Mouse (Mus musculus) frontal cortex, adult (tissue): Measurements from ENCODE around the gene Fam189a2.

ENCODE experiments used
- ATAC-seq: cut with Nextera tagmentation; 2 replicates; pipeline ENCODE4 v1.9.2; 2017; ENCODE audit warnings: mild to moderate bottlenecking, moderate library complexity, mixed read lengths; ENCODE audit not compliant: low TSS enrichment

Gene Fam189a2

GRCm38 (mm10) chr19:24030871-24031556 lies at the start of gene Fam189a2:
TSS of gene Fam189a2 (minus strand) at chr19:24031019.
- peak; percentile 83 for ATAC-seq

- ATAC-seq = no peak
Measured at GRCm38 (mm10) chr19:24077658-24078057, 46.8 kb upstream of the Fam189a2 start.

- no peak for ATAC-seq
Measured at GRCm38 (mm10) chr19:24076536-24076935, 45.7 kb upstream of the Fam189a2 start.

- ATAC-seq = peak; percentile 72
Measured at GRCm38 (mm10) chr19:24075927-24076326, 45.1 kb upstream of the Fam189a2 start.

DNA sequence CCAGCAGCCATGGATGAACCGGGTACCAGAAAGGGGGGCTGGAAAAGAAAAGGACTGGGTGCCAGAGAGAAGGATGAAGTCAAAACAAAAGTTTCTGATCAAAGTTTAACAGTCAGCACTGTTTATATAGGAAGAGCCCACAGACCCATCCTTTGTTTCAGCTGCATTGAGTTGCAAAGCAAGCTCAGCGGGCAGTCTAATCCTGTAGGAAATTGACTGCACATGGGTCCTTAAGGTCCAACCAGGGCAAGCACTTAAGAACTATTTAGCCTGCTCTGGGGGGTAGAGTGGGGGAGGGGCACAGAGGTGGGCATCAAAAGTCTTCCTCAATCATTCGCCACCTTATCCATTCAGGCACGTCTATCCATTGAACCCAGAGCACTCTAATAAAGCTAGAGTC lies 42.3 kb upstream of the Fam189a2 start:
- ATAC-seq = no peak

DNA sequence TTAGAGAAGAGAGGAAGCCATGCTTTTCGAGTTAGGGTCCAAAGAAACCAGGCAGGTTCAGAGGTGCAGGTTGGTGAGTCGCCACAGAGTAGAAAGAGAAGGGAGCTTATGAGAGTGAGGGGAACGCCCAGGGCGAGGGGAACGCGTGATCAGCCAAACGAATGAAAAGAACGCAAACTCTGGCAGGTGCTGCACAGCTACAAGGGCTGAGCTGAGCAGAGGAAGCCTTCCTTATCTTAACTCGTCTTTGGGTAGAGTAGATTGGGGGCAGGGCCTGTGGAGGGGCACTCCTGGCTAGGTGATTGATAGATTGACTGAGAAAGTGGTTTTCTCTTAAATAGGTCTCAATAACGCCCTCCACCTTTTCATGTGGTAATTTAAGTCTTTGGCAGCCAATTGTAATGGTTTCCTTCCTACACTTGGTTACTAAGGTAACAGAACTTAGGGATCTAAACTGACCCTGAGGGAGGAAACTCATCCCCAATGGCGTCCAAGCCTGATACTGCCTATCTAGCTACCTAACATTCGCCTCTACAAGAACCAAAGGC lies 33.6 kb upstream of the Fam189a2 start:
- ATAC-seq = no peak

DNA sequence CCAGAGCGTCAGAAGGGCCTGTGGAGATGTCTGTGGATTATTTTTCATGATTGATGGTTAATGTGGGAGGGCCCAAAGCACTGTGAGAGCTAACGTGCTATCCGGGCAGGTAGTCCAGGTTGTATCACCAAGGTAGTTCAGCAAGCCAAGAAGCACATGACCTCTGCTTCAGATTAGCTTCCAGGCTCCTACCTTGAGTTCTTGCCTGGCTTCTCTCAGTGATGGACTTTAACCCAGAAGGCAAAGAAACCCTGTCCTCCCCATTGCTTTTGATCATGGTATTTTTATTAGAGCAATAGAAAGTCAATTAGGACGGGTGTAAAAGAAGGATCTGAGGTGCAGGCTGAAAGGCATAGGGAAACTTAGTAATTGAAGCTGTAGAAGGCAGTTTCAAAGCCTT lies 32.8 kb upstream of the Fam189a2 start:
- ATAC-seq = no peak

GRCm38 (mm10) chr19:24058851-24059250 lies 28.0 kb upstream of the Fam189a2 start:
- ATAC-seq = no peak

- ATAC-seq = no peak
Measured at GRCm38 (mm10) chr19:24058021-24058420, 27.2 kb upstream of the Fam189a2 start.

DNA sequence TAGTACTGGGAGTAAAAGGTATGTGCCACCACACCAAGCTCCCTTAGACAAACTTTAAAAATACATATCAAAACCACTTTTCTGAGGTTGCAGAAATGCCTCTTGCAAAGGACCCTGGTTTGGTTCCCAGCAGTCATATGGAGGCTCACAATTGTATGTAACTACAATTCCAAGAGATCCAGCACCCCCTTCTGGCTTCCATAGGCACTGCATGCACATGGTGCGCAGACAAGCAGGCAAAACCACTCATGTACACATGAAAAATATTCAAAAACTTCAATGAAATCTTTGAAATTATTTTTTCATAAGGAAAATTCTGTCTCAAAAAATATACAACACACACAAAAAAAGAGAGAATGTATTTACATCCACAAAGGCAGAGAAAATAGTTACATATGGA lies 26.1 kb upstream of the Fam189a2 start:
- no peak for ATAC-seq

- peak; percentile 86 for ATAC-seq
Measured at GRCm38 (mm10) chr19:24054904-24055303, 24.1 kb upstream of the Fam189a2 start.

- ATAC-seq = no peak
Measured at GRCm38 (mm10) chr19:24054265-24054664, 23.4 kb upstream of the Fam189a2 start.

GRCm38 (mm10) chr19:24050514-24050913 lies 19.7 kb upstream of the Fam189a2 start:
- ATAC-seq = no peak

DNA sequence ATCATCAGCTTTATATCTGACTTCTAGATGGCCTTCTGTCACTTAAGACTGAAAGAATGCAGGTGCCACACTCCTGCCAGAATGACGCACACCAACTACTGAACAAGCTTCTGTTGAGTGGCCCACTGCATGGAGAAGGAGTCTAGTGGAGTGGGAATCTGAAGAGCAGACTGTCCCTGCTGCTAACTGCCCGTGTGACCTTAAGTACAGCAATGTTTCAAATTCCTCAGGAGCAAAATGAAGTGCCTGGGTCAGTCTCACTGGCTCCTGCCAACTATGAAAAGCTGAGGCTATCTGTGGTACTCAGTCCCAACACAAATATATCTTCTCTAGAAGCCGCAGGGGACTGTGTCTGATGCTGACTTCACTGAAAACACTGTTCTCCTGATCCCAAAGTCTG lies 18.5 kb upstream of the Fam189a2 start:
- no peak for ATAC-seq

DNA sequence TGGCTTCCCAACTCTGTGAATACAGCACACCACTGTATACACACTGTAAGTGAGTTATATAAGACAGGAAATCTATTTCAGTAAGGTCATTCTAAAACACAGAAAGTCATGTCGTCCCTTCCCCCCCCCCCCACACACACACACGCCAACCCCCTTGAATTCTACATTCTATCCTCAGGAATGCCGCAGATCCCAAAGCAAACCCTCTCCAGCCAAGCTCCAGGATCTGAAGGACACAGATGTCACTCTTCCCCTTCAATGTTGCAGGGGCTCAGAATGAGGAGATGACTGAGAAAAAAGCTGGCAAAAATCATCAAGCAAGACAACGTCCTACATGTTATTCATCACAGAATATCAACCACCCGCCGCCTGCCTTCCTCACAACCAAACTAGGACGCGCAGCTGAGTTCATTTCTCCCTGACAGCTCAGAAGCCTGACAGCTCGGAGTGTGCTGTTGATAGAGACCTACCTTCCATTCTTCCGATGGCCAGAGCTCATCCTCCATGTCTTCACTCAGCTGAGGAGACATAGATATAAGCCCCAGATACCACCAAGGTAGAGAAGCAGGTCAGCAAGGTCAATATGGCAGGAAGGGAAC lies 15.7 kb upstream of the Fam189a2 start:
- no peak; the same call in 1 of the 2 replicates for ATAC-seq

- no peak for ATAC-seq
Measured at GRCm38 (mm10) chr19:24042387-24042786, 11.6 kb upstream of the Fam189a2 start.

DNA sequence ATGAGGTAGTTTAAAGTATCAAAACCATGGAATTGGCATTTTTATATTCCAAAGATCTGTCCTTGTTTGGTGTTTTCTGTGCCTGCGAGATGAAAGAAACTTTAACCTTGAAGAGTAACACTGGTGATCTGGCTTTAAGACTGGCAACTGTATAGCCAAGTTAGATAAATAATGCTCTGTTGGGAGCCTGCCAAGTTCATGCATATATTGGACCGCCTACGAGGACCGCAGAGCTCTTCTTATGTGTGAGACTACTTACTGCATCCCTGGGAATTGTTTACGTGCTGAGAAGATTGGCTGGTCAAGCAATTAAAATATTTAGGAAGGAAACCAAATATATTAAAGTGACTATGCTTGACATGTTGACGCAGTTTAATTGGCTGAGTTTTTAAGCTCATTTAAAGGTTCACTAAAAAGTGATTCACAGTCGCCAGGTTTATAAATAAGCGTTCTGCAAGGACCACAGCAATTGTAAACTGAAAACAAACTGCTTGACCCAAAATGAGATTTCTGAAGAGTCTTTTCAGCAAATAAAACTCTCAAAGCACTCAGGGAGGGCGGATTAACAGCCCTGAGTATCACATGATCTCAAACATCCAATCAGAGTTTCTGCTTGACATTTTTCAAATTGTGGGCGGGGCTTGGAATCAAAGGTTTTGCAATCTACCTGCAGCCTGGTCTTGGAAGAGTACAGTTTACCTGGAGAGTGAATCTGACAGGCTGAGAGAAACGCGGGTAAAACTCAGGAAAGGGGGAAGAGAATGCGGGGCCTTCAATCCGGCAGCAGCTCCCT lies 8.4 kb upstream of the Fam189a2 start:
- ATAC-seq = no peak

DNA sequence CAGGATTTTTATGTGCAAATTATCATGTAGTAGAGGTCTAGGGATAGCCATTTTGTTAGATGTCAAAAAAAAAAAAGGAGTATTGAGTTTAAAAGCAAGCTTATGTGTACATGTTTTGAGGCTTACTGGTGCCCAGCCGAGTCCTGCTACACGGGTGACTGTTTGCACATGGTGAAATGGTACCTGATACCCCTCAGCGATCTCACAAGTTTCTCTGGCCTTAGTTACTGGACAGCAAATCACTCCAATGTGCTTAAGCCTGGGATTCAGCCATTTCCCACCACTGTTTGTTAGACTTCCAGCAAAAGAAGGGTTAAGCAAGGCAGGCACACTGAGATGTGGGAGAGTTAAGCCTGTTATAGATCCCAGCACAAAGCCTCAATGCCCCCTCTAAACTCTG lies 3.5 kb upstream of the Fam189a2 start:
- no peak for ATAC-seq

GRCm38 (mm10) chr19:24032654-24033236 lies 1.9 kb upstream of the Fam189a2 start:
- ATAC-seq = no peak

DNA sequence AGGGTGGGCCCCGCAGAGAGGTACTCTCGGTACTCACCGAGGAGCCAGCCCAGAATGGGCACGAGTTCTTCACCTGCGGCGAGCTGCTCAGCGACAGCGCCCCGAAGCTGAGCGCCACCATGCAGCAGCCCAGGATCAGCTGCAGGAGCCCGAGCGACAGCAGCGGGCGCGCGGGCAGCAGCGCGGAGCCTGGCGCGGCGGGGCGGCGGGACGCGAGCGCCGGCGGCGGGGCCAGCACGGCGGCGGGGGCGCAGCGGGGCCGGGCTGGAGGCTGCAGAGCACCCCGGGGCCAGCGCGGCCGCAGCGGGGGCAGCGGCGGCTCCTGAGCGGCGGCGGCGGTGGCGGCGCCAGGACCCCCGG lies 328 bp downstream of the Fam189a2 start:
- peak; percentile 95 for ATAC-seq

GRCm38 (mm10) chr19:24029616-24030510 lies 956 bp downstream of the Fam189a2 start:
- ATAC-seq = peak; percentile 8
